Mouse (Mus musculus) neural tube, embryonic 13.5 days (tissue): ENCODE measurements around the gene Mtfr2. TPM values are rescaled to one million over a fixed set of nuclear protein-coding genes. Genes with fewer than 3 reads are reported as not detected.

Experiments used
- ATAC-seq: fragments of 200-750 bp; cut with Nextera tagmentation; 2 replicates; pipeline ENCODE4 v1.8.0; 2017; ENCODE audit warnings: low read depth, mild to moderate bottlenecking, moderate TSS enrichment, moderate library complexity
- H3K27ac ChIP-seq: fragments of 300-500 bp; sonication (generic); replicated peaks from 2 replicates; pipeline ENCODE4 v1.5.1; 2015; ENCODE audit warnings: moderate library complexity, mild to moderate bottlenecking, inconsistent platforms
- H3K27me3 ChIP-seq: fragments of 300-500 bp; sonication (generic); 2 replicates; pipeline ENCODE4 v1.6.1; 2015; ENCODE audit warnings: mild to moderate bottlenecking, inconsistent platforms
- H3K36me3 ChIP-seq: fragments of 300-500 bp; sonication (generic); 2 replicates; pipeline ENCODE4 v1.6.1; 2015; ENCODE audit warnings: mild to moderate bottlenecking, inconsistent platforms
- H3K4me1 ChIP-seq: fragments of 300-500 bp; sonication (generic); replicated peaks from 2 replicates; pipeline ENCODE4 v1.6.1; 2015; ENCODE audit warnings: inconsistent platforms
- H3K4me2 ChIP-seq: fragments of 300-500 bp; sonication (generic); 2 replicates; pipeline ENCODE4 v1.6.1; 2015; ENCODE audit warnings: inconsistent platforms, mild to moderate bottlenecking, moderate library complexity
- H3K4me3 ChIP-seq: fragments of 300-500 bp; sonication (generic); 2 replicates; pipeline ENCODE4 v1.5.1; 2015; ENCODE audit warnings: mild to moderate bottlenecking, inconsistent platforms
- H3K9ac ChIP-seq: fragments of 300-500 bp; sonication (generic); 2 replicates; pipeline ENCODE4 v1.6.1; 2015; ENCODE audit warnings: moderate library complexity, mild to moderate bottlenecking, inconsistent platforms
- H3K9me3 ChIP-seq: fragments of 300-500 bp; sonication (generic); 2 replicates; pipeline ENCODE4 v1.6.1; 2016; ENCODE audit warnings: inconsistent platforms
- WGBS: fragments of 180-500 bp; shearing (Covaris S2); methylation state at CpG from one replicate; pipeline ENCODE4 v1.1.7; 2015; 5-methylcytosine and 5-hydroxymethylcytosine counted together
- polyA plus RNA-seq: library from polyadenylated mRNA; unstranded; fragments of >200 nt; fragmentation: Nextera tagmentation; extraction: Ambion mirVana; gene quantifications from 2 replicates; pipeline ENCODE4 v1.2.1, GENCODE M21; 2015

The Mtfr2 gene
- polyA plus RNA-seq, 1 experiment from 2014 or later: 0.42 TPM

- ATAC-seq: peak; percentile 63
- H3K4me1 ChIP-seq: 0 out of 2 replicates have a peak, but pooled peaks cover 6% of the 10 kb centered on the region
- H3K36me3 ChIP-seq: no peaks in the 10 kb centered on the region
- H3K9ac ChIP-seq: no peak overlapping the region
- no peaks in the 10 kb centered on the region for H3K9me3 ChIP-seq
- H3K27me3 ChIP-seq: no peaks in the 10 kb centered on the region
- H3K4me3 ChIP-seq: no peak overlapping the region
- H3K27ac ChIP-seq: no peak overlapping the region
- WGBS: 80% methylated on average over 6 of the region's 6 CpGs
- no peak overlapping the region for H3K4me2 ChIP-seq
These were observed 35.3 kb downstream of the Mtfr2 start for GRCm38 (mm10) chr10:20382807-20383419.

- WGBS: 72% methylated on average over 3 of the region's 3 CpGs
- no peaks in the 10 kb centered on the region for H3K9me3 ChIP-seq
- H3K4me2 ChIP-seq: no peak overlapping the region
- H3K36me3 ChIP-seq: no peaks in the 10 kb centered on the region
- ATAC-seq: no peak
- no peaks in the 10 kb centered on the region for H3K27me3 ChIP-seq
- H3K4me1 ChIP-seq: no peaks in the 10 kb centered on the region
- no peak overlapping the region for H3K27ac ChIP-seq
- H3K4me3 ChIP-seq: no peak overlapping the region
- no peak overlapping the region for H3K9ac ChIP-seq
These were observed 43.0 kb downstream of the Mtfr2 start for GRCm38 (mm10) chr10:20390568-20390967.

- no peaks in the 10 kb centered on the region for H3K4me1 ChIP-seq
- 75% methylated on average over 5 of the region's 5 CpGs for WGBS
- H3K4me2 ChIP-seq: no peak overlapping the region
- H3K27ac ChIP-seq: no peak overlapping the region
- H3K4me3 ChIP-seq: no peak overlapping the region
- no peak for ATAC-seq
- H3K9ac ChIP-seq: no peak overlapping the region
- no peaks in the 10 kb centered on the region for H3K9me3 ChIP-seq
- H3K27me3 ChIP-seq: no peaks in the 10 kb centered on the region
- no peaks in the 10 kb centered on the region for H3K36me3 ChIP-seq
These were observed 47.2 kb downstream of the Mtfr2 start for GRCm38 (mm10) chr10:20394815-20395214.

- ATAC-seq: no peak
- Histone ChIP-seq H3K27ac (no peak overlapping the region), H3K9ac (no peak overlapping the region), H3K4me3 (no peak overlapping the region), H3K9me3 (no peaks in the 10 kb centered on the region), H3K36me3 (no peaks in the 10 kb centered on the region), H3K4me2 (no peak overlapping the region), H3K27me3 (no peaks in the 10 kb centered on the region), H3K4me1 (no peaks in the 10 kb centered on the region)
- WGBS: 97% methylated on average over 3 of the region's 3 CpGs
These were observed 48.2 kb downstream of the Mtfr2 start for GRCm38 (mm10) chr10:20395778-20396177.

GRCm38 (mm10) chr10:20398224-20398623, 50.7 kb downstream of the Mtfr2 start:
- Histone ChIP-seq H3K36me3 (no peaks in the 10 kb centered on the region), H3K4me3 (no peak overlapping the region), H3K4me1 (no peaks in the 10 kb centered on the region), H3K4me2 (no peak overlapping the region), H3K27ac (no peak overlapping the region), H3K9ac (no peak overlapping the region), H3K9me3 (no peaks in the 10 kb centered on the region), H3K27me3 (no peaks in the 10 kb centered on the region)
- no peak for ATAC-seq
- 85% methylated on average over 6 of the region's 6 CpGs for WGBS

- Histone ChIP-seq H3K9ac (no peak overlapping the region), H3K4me2 (no peak overlapping the region), H3K36me3 (no peaks in the 10 kb centered on the region), H3K4me1 (no peaks in the 10 kb centered on the region), H3K4me3 (no peak overlapping the region), H3K27me3 (no peaks in the 10 kb centered on the region), H3K27ac (no peak overlapping the region), H3K9me3 (no peaks in the 10 kb centered on the region)
- ATAC-seq: no peak
- WGBS: 73% methylated on average over 12 of the region's 12 CpGs
These were observed 51.2 kb downstream of the Mtfr2 start for GRCm38 (mm10) chr10:20398641-20399390.

GRCm38 (mm10) chr10:20400406-20400805, 52.8 kb downstream of the Mtfr2 start:
- Histone ChIP-seq H3K9me3 (no peaks in the 10 kb centered on the region), H3K4me2 (peak overlapping the region; percentile 18; the same call in 1 of the 2 replicates), H3K4me3 (no peak overlapping the region), H3K4me1 (no peaks in the 10 kb centered on the region), H3K27me3 (no peaks in the 10 kb centered on the region), H3K27ac (no peak overlapping the region), H3K9ac (no peak overlapping the region), H3K36me3 (no peaks in the 10 kb centered on the region)
- 65% methylated on average over 15 of the region's 15 CpGs for WGBS
- no peak for ATAC-seq

GRCm38 (mm10) chr10:20402941-20403340, 55.4 kb downstream of the Mtfr2 start:
- ATAC-seq: no peak
- 86% methylated on average over 5 of the region's 5 CpGs for WGBS
- H3K4me2 ChIP-seq: no peak overlapping the region
- H3K27ac ChIP-seq: no peak overlapping the region
- no peak overlapping the region for H3K4me3 ChIP-seq
- no peaks in the 10 kb centered on the region for H3K36me3 ChIP-seq
- no peaks in the 10 kb centered on the region for H3K27me3 ChIP-seq
- no peak overlapping the region for H3K9ac ChIP-seq
- H3K4me1 ChIP-seq: no peaks in the 10 kb centered on the region
- no peaks in the 10 kb centered on the region for H3K9me3 ChIP-seq

GRCm38 (mm10) chr10:20405471-20405870, 57.9 kb downstream of the Mtfr2 start:
- Histone ChIP-seq H3K4me3 (no peak overlapping the region), H3K27me3 (no peaks in the 10 kb centered on the region), H3K9me3 (no peaks in the 10 kb centered on the region), H3K36me3 (no peaks in the 10 kb centered on the region), H3K27ac (no peak overlapping the region), H3K4me2 (no peak overlapping the region), H3K9ac (no peak overlapping the region), H3K4me1 (no peaks in the 10 kb centered on the region)
- 0 out of 2 replicates have a peak, but pooled peaks have one; percentile 71 for ATAC-seq
- 89% methylated on average over 2 of the region's 2 CpGs for WGBS

GRCm38 (mm10) chr10:20408336-20408735, 60.8 kb downstream of the Mtfr2 start:
- Histone ChIP-seq H3K27me3 (no peaks in the 10 kb centered on the region), H3K9me3 (no peaks in the 10 kb centered on the region), H3K4me1 (no peaks in the 10 kb centered on the region), H3K27ac (no peak overlapping the region), H3K36me3 (no peaks in the 10 kb centered on the region), H3K4me2 (no peak overlapping the region), H3K4me3 (no peak overlapping the region), H3K9ac (no peak overlapping the region)
- ATAC-seq: no peak
- 91% methylated on average over 3 of the region's 3 CpGs for WGBS

GRCm38 (mm10) chr10:20409181-20409580, 61.6 kb downstream of the Mtfr2 start:
- no peaks in the 10 kb centered on the region for H3K27me3 ChIP-seq
- WGBS: 85% methylated on average over 10 of the region's 10 CpGs
- no peak for ATAC-seq
- no peak overlapping the region for H3K4me3 ChIP-seq
- H3K36me3 ChIP-seq: no peaks in the 10 kb centered on the region
- H3K27ac ChIP-seq: no peak overlapping the region
- no peak overlapping the region for H3K9ac ChIP-seq
- no peak overlapping the region for H3K4me2 ChIP-seq
- H3K4me1 ChIP-seq: no peaks in the 10 kb centered on the region
- H3K9me3 ChIP-seq: no peaks in the 10 kb centered on the region
